Mouse (Mus musculus): Measurements from ENCODE around the gene B3gat1. TPM values are rescaled to one million over a fixed set of nuclear protein-coding genes. Genes with fewer than 3 reads are reported as not detected.

Gene B3gat1
- polyA plus RNA-seq (2015; fragmentation: Illumina TruSeq; extraction: RNeasy Lipid Tissue Mini Kit (QIAGEN cat#74804); ENCODE audit: insufficient read depth, low replicate concordance) = not detected

DNA sequence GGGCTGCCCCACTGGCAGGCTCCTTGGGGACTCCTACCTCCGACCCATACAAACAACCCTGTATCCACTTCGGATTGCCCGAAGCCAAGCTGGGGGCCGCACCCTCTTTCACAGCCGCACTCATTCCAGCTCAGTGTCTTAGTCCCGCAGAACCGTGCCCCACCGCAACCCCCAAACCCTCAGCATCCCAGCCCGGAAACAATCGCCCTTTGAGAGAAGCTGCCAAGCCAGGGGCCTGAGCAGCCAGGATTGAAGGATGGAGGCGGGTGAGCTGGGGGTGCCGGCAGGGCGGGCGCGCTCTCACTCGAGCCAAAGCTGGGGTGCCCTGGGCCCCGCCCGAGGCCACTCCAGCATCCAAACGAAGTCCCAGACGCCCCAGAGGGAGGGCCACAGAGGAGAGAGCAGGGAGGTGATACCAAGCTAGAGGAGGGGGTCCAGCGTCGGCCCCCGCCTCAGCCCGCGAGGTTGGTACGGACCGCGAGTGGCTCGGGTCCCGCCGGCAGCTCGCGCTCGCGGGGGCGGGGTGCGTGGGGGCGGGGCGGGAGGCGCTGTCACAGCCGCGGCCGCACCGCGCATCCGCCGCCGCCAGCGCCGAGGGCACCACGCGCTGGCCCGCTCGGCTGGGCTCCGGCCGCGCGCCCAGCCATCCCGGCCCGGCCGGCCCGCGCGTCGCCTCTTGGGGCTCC, at the start of gene B3gat1:
Gene B3gat1 (plus strand): TSS at position 523 of the 686 bp plus-strand sequence.

GRCm38 (mm10) chr9:26805935-26806666, 72.6 kb downstream of the B3gat1 start, which contains the start of gene Glb1l2:
Glb1l2 (minus strand) TSS chr9:26806468.

Other genes with a start within 250 kb of the B3gat1 start
- gene Glb1l2, start 72.7 kb downstream of the B3gat1 start, polyA plus RNA-seq (2015; fragmentation: Illumina TruSeq; extraction: RNeasy Lipid Tissue Mini Kit (QIAGEN cat#74804); ENCODE audit: insufficient read depth, low replicate concordance) = 1.3 TPM
- 0.11 TPM for gene Glb1l3, start 127.2 kb downstream of the B3gat1 start, polyA plus RNA-seq (2015; fragmentation: Illumina TruSeq; extraction: RNeasy Lipid Tissue Mini Kit (QIAGEN cat#74804); ENCODE audit: insufficient read depth, low replicate concordance)
- not detected for gene Gm1110, start 189.4 kb downstream of the B3gat1 start, polyA plus RNA-seq (2015; fragmentation: Illumina TruSeq; extraction: RNeasy Lipid Tissue Mini Kit (QIAGEN cat#74804); ENCODE audit: insufficient read depth, low replicate concordance)

All from spleen, adult 10 weeks (tissue).